ENCODE assay signal across 8 mouse cellular contexts in genomic region chr17:71309711-71310485, GRCm38 (mm10). TPM values are rescaled to one million over a fixed set of nuclear protein-coding genes. Genes with fewer than 3 reads are reported as not detected.
DNase-seq lines count a peak whose midpoint lies in the region; ATAC-seq and TF ChIP-seq lines count a peak whose summit lies in the region.

No protein-coding gene starts in this region.

- H3K9me3 ChIP-seq in liver, embryonic 11.5 days (ENCODE audit: control insufficient read depth, low read length): no peaks in the 10 kb centered on the region

- ATAC-seq in liver, embryonic 11.5 days (replicated peaks; ENCODE audit: low FRiP score): 0 out of 2 replicates have a peak, but pooled peaks have one; percentile 4

- 7% methylated on average over 23 of the region's 23 CpGs for WGBS in liver, embryonic 11.5 days
- 9% methylated on average over 23 of the region's 23 CpGs for WGBS in olfactory bulb, adult 2 months

- DNase-seq in kidney, postnatal 4 days: peak; percentile 11 to 15
- DNase-seq in kidney, postnatal 10 days: no peak
- peak; percentile 51 for DNase-seq in forelimb bud, embryonic 11.5 days (ENCODE audit: low read depth, low spot score)
- peak; percentile 65 for DNase-seq in liver, embryonic 11.5 days (ENCODE audit: low spot score)
- no peak for DNase-seq in adrenal gland, postnatal 10 days
- no peak for DNase-seq in gastrocnemius, adult 18-20 months (ENCODE audit: low spot score)

- H3K27me3 ChIP-seq in liver, embryonic 11.5 days (replicated peaks; ENCODE audit: control insufficient read depth, insufficient read depth, low read length): peaks cover 5% of the 10 kb centered on the region; the same call in 1 of the 2 replicates

- peak overlapping the region; percentile 89 for H3K4me3 ChIP-seq in bone marrow macrophage, adult 2 months (ENCODE audit: insufficient read depth, low read length)
- peak overlapping the region; percentile 73 for H3K4me3 ChIP-seq in liver, embryonic 11.5 days (ENCODE audit: low read depth, low read length)
- H3K4me3 ChIP-seq in olfactory bulb, adult 2 months (ENCODE audit: insufficient read depth, low read depth, low read length): peak overlapping the region; percentile 51

- no peak for TF ChIP-seq POLR2A in bone marrow macrophage, adult 2 months (IDR thresholded peaks at IDR 0.05; ENCODE audit: borderline replicate concordance, low read depth, low read length)
- TF ChIP-seq POLR2A in olfactory bulb, adult 2 months (IDR thresholded peaks at IDR 0.05; ENCODE audit: insufficient read depth, low read depth, low read length): no peak

- H3K9ac ChIP-seq in liver, embryonic 11.5 days (ENCODE audit: low read depth, low read length): peak overlapping the region; percentile 88

- H3K36me3 ChIP-seq in liver, embryonic 11.5 days (ENCODE audit: control insufficient read depth, insufficient read depth, low read length): no peaks in the 10 kb centered on the region

- 0 out of 2 replicates have a peak overlapping the region, but pooled peaks have one; percentile 19 for H3K27ac ChIP-seq in bone marrow macrophage, adult 2 months (ENCODE audit: insufficient read depth, low read depth, low read length)
- no peak overlapping the region; the same call in 1 of the 2 replicates for H3K27ac ChIP-seq in liver, embryonic 11.5 days (ENCODE audit: low read depth, low read length)
- H3K27ac ChIP-seq in olfactory bulb, adult 2 months (ENCODE audit: insufficient read depth, low read depth, low read length): no peak overlapping the region

- H3K4me2 ChIP-seq in liver, embryonic 11.5 days: peak overlapping the region; percentile 100

- no peak for TF ChIP-seq CTCF in bone marrow macrophage, adult 2 months (IDR thresholded peaks at IDR 0.05; ENCODE audit: low read depth, low read length)
- no peak for TF ChIP-seq CTCF in olfactory bulb, adult 2 months (IDR thresholded peaks at IDR 0.05; ENCODE audit: insufficient read depth, low read depth, low read length)

- peaks cover 34% of the 10 kb centered on the region for H3K4me1 ChIP-seq in bone marrow macrophage, adult 2 months (ENCODE audit: control insufficient read depth, insufficient read depth, low read length)
- H3K4me1 ChIP-seq in liver, embryonic 11.5 days (replicated peaks; ENCODE audit: control insufficient read depth, insufficient read depth, low read length): peaks cover 11% of the 10 kb centered on the region
- H3K4me1 ChIP-seq in olfactory bulb, adult 2 months (ENCODE audit: control insufficient read depth, insufficient read depth, low read length): peaks cover 19% of the 10 kb centered on the region

RNA-seq across cellular contexts. Expression of gene Emilin2, which starts 1.9 kb away (rescaled TPM):
- 72.4 and 102 TPM in 2 replicates for polyA plus RNA-seq in bone marrow macrophage, adult 2 months (2012; ENCODE audit: insufficient read depth, insufficient read length, missing spikeins)
- polyA plus RNA-seq in liver, embryonic 11.5 days (2014; fragmentation: Nextera tagmentation; extraction: Ambion mirVana): 31.3 and 33.4 TPM in 2 replicates
- not detected in 2 replicates for polyA plus RNA-seq in olfactory bulb, adult 2 months (2012; ENCODE audit: insufficient read depth, insufficient read length, low replicate concordance, missing spikeins)
- 10 to 100 TPM; 14.0 to 15.4 TPM for total RNA-seq in adrenal gland, postnatal 10 days (2021)
- total RNA-seq in gastrocnemius, adult 18-20 months (2021): 1 to 10 TPM; 4.4 to 5.0 TPM

Comparison
In these comparisons a context has a peak if more than half of its experiments do, and no peak if none do; other contexts are left out.
1. DNase-seq: peak in kidney, postnatal 4 days (2 of 2), forelimb bud, embryonic 11.5 days (single experiment) and liver, embryonic 11.5 days (single experiment); none in kidney, postnatal 10 days (single experiment), adrenal gland, postnatal 10 days (single experiment) and gastrocnemius, adult 18-20 months (single experiment).
2. RNA of gene Emilin2, which starts 1.9 kb away (polyA plus RNA-seq): 72.4 to 102 TPM in bone marrow macrophage, adult 2 months and 31.3 to 33.4 TPM in liver, embryonic 11.5 days; not detected in olfactory bulb, adult 2 months; every median in the first group is over 10 times any median in the second.
3. Peak in every context shown above with its lines, with median percentiles within 50 percentile points of each other: H3K4me3 ChIP-seq.